Mouse (Mus musculus): ENCODE data around the gene Oprd1. TPM values are rescaled to one million over a fixed set of nuclear protein-coding genes. Genes with fewer than 3 reads are reported as not detected.

The Oprd1 gene
- polyA plus RNA-seq, 1 experiment from 2014 or later: 0.08 TPM

DNA sequence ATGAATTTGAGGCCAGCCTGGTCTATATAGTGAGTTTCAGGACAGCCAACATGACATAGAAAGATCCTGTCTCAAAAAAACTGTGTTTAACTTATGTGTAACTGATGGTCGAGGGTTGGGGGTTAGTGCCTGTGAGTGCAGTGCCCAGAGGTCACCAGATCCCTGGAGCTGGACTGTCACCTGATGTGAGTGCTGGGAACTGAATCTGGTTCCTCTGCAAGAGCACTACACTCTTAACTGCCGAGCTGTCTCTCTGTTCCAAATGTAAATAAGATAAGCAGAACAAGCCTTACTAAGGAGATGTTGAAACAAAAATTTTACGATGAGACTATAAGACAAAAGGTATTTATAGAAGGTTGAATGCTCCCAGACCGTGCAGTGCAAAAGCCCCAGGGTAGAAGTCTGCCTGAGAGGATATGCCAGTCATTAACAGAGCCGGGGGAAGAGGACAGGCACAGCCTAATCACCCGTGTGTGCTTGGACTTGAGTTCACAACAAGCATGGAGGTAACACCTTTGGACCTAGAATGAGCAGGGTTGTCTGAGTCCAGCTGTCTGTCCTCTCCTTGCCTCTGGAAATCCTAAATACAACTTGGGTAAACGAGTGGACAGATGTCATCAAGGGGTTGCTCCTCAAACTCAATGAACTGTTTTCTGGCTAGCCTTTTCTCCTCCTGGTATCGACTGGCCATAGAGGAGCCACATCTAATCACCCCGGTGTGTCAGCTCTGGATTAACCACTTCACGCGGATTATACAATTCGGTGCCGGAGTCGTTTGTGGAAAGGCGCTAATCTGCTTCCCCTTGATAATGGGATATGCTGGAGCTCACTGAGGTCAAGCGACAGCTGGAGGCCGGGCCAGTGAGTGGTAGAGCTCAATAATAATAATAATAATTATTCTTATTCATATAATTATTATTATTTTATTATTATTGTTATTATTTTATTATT, 81.1 kb downstream of the Oprd1 start:
- H3K27me3 ChIP-seq: no peaks in the 10 kb centered on the region
- no peak for ATAC-seq (ENCODE audit: low FRiP score)
- H3K4me1 ChIP-seq: peaks cover 11% of the 10 kb centered on the region
- no peak overlapping the region for H3K4me3 ChIP-seq
- no peaks in the 10 kb centered on the region for H3K9me3 ChIP-seq (replicated peaks)
- no peak overlapping the region for H3K9ac ChIP-seq
- H3K27ac ChIP-seq: no peak overlapping the region
- 79% methylated on average over 17 of the region's 17 CpGs for WGBS
- no peak overlapping the region for H3K4me2 ChIP-seq (replicated peaks)
- no peaks in the 10 kb centered on the region for H3K36me3 ChIP-seq

- no peak for ATAC-seq (ENCODE audit: low FRiP score)
- Histone ChIP-seq H3K27me3 (no peaks in the 10 kb centered on the region), H3K27ac (no peak overlapping the region), H3K4me3 (no peak overlapping the region), H3K4me2 (replicated peaks) (no peak overlapping the region), H3K36me3 (no peaks in the 10 kb centered on the region), H3K9ac (no peak overlapping the region), H3K9me3 (replicated peaks) (no peaks in the 10 kb centered on the region), H3K4me1 (peaks cover 11% of the 10 kb centered on the region)
- WGBS: 72% methylated on average over 8 of the region's 8 CpGs
Observed at GRCm38 (mm10) chr4:132062289-132062688, 82.0 kb downstream of the Oprd1 start.

Other genes with a start within 250 kb of the Oprd1 start
- gene Tmem200b, start 222.7 kb downstream of the Oprd1 start, polyA plus RNA-seq (2016; fragmentation: Nextera tagmentation; extraction: Ambion mirVana): 0.92 and 1.3 TPM in 2 replicates
- 0.09 TPM in 2 replicates for gene Gm10300, start 69.8 kb downstream of the Oprd1 start, polyA plus RNA-seq (2016; fragmentation: Nextera tagmentation; extraction: Ambion mirVana)
- gene Epb41, start 69.2 kb downstream of the Oprd1 start, polyA plus RNA-seq (2016; fragmentation: Nextera tagmentation; extraction: Ambion mirVana): 198 and 210 TPM in 2 replicates
- 141 and 149 TPM in 2 replicates for gene Ythdf2, start 67.8 kb upstream of the Oprd1 start, polyA plus RNA-seq (2016; fragmentation: Nextera tagmentation; extraction: Ambion mirVana)
- 41.3 and 43.3 TPM in 2 replicates for gene Gmeb1, start 117.1 kb upstream of the Oprd1 start, polyA plus RNA-seq (2016; fragmentation: Nextera tagmentation; extraction: Ambion mirVana)
- 53.6 and 58.5 TPM in 2 replicates for gene Taf12, start 129.9 kb upstream of the Oprd1 start, polyA plus RNA-seq (2016; fragmentation: Nextera tagmentation; extraction: Ambion mirVana)
- 0.96 and 1.5 TPM in 2 replicates for gene Rab42, start 158.9 kb upstream of the Oprd1 start, polyA plus RNA-seq (2016; fragmentation: Nextera tagmentation; extraction: Ambion mirVana)
- 80.1 and 80.6 TPM in 2 replicates for gene Trnau1ap, start 185.1 kb upstream of the Oprd1 start, polyA plus RNA-seq (2016; fragmentation: Nextera tagmentation; extraction: Ambion mirVana)
- 65.8 and 67.5 TPM in 2 replicates for gene Rcc1, start 209.1 kb upstream of the Oprd1 start, polyA plus RNA-seq (2016; fragmentation: Nextera tagmentation; extraction: Ambion mirVana)

Measured in hindbrain, embryonic 12.5 days (tissue).